Mouse (Mus musculus): Measurements from ENCODE around the gene Arl16.

The Arl16 gene

DNA sequence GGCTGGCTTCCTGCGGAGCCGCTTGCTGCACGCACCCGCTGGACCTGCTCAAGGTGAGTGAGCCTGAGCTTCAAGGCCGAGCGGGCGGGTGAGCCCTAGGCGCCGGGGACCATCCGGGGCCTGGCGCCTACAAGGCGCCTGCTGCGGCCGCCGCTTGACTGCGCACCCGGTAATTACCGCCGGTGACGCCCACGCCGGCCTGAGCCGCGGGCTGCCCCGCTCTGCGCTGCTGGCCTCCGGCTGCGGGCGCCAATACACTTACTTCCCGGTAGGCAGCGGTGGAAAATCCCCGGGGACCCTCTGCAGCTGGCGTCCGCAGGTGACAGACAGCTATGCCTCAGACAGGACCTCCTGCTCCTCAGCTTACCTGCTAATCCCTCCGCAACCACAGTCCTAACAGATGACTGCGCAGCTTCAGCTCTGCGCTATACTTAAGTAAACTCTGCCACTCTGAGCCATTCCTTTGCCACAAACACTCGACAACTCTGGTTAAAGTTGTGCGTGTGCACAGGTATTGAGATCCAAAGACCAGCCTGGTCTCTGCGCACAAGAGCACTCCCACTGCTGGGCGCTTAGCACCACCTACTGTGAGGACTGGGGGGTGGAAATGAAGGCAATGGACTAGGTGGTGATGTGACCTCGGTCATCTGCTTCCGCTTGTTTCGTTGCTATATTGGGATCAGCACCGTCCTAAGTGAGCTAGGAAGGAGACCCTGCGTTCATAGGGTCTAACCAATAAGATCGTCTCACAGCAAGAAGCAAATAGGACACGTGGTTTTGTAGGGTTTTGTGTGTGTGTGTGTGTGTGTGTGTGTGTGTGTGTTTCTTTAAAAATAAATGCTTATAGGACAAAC is 24.8 kb upstream of the Arl16 start:
- peak; percentile 27 for DNase-seq (ENCODE audit: low read depth, low spot score)

DNA sequence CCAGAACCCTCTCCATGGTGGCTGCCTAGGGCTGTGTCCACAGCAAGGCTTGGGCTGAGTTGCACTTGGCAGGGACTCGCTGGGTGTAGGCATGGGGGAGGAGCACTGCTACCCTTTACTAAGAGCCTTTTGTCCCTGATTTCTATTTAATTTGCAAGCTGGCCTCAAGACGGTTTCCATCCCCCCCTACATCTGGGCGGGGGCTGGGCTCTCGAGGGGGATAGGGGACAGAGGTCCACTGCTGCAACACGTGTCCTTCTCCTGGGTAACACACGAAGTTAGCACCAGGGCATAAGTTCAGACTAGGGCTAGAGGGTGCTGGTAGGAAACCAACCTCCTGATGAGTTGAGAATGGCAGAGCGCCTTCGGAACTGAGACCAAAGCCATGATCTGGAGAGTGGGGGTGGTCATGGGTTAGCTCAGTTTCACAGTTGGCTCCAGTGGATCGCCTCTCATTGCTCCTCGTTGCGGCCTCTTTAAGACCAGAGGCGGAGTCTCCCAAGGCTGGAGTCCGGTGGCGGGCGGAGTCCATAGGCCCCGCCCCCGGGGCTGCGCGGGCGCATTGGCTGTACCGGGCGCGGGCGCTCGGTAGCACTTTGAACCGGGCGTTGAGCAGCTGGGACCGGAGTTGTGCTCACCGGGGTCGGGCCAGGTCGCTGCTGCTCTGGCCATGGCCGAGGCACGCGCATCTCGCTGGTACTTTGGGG is 24.1 kb upstream of the Arl16 start, which contains the start of gene Slc25a10:
TSS of gene Slc25a10 (plus strand) at position 524 of the 707 bp plus-strand sequence.
- DNase-seq (ENCODE audit: low read depth, low spot score): peak; percentile 65

DNA sequence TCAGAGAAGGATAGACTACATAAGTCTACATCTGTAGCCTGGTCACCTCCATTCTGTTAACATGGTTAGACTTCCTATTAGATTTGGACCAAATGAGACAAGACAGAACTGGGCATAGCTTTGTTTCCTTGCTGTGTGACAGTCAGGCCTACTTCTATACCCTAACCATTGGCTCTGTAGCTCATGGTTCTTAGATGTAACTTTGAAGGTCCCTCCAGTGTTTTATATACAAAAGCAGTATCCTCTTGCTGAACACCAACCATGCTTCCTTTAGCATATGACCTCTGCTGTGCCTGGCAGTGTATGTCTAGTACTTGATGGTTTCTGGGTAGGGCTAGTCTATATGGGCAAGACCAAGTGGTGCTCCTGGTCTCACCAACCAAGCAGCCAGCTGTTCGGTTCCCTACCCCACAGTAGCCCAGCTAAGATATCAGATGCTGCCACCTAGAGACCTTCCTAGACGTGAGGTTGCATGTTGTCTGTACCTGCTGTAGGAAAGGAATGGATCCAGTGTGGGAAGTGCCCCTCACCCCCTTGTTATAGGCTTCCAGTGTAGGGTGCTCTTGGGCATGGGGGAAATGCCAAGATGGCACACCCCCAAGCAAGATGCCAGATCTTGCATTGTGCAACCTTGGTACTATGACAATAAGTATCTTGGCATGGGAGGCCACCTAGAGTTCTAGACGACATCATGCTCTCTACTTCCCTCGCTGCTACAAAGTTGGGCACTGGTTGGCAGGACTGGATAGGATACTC is 23.1 kb upstream of the Arl16 start:
- DNase-seq (ENCODE audit: low read depth, low spot score): no peak

DNA sequence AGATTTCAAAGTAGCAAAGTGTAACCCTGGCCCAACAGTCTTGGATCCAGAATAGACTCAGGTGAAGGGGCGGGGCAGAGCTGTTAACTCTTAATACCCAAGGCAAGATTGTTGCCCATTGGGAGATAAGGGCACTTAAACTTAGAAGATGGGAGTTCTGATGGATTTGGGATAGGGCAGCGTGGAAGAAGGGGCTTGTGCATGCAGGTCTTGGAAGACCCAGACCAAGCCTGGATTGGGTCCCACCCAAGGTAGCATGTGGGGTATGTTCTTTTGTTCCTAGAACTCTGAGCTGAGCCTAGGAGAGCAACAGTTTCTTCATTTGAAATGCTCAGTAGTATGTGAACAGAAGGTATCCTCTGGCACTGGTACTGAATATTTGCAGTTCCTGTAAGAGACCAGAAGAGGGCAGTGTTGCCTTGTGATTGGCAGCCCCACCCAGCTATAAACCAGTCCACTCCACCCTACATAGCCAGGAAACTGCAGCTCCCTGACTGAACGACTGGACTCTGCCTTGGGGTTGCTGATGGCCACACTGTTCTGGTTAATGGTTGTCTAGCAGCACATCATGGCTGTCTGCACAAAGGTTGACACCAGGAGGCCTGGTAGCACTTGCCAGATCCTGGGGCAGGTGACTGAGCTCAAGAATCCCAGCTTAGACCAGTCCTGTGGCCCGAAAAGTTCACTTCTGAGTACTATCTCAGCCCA is 21.8 kb upstream of the Arl16 start:
- DNase-seq (ENCODE audit: low read depth, low spot score): peak; percentile 53

DNA sequence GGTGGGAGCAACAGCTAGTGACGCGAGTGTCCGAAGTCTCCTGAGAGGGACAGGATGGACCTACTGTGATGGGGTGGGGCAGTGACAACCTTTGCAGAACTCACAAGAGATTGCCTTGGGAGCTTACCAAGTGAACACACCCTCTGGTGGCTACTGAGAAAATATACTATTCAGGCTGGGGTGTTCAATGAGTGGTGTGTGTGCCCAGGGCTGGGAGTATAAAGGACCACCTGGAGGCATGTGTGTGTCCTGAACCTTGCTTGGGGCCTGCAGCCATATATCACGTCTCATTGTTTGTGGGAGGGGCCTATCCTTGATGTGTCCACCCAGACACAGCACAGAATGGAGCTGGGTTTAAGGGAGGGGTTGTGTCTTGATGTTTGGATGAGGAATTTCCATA is 21.1 kb upstream of the Arl16 start:
- no peak for DNase-seq (ENCODE audit: low read depth, low spot score)

DNA sequence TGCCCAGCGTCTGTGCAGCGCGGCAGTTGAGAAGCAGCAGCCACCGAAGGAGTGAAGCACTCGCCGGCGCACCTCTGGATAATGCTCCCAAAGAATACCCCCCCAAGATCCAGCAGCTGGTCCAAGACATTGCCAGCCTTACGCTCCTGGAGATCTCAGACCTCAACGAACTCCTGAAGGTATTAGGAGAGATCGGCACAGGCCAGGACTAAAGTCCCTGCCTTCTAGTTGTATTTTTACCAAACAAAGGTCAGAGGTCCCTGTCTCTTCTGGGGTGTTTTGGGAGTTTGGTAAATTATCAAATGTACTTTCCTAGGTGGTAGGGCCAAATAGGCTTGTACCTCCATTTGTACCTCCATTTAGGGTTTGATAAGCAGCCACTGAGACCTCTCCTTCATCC is 17.8 kb upstream of the Arl16 start:
- DNase-seq (ENCODE audit: low read depth, low spot score): no peak

DNA sequence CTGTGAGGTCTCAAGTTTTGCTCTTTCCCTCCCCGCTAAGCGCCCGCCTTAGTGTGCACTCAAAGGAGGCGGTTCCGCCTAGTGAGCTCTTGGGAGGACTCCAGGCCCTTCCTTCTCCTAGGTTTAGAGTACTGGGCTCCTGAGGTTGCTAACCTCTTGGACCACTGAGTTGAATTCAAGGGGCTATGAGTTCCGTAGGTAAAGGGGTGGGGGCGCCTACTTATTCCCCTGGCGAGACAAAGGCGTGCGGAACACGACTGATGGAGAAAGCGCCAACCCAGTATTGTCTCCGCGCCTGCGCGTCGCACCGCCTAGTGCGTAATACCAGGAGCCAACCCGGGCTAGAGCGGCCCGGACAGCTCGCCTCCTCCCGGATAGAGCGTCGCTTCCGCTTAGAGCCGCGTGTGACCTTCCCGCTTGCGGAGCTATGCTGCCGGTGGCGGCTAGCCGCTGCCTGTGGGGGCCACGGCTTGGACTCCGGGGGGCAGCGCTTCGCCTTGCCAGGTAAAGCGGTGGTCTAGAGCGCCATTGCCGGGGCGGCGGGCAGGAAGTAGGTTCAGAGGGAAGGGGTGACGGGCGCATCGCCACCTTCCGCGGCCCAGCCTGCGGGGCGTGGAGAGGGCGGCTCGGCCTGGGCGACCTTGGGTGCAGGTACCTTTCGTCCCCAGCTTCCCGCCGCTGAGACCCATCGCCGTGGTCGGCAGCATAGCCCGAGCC is 17.0 kb upstream of the Arl16 start, which contains the start of gene Mrpl12:
TSS of gene Mrpl12 (plus strand) at position 349 of the 717 bp plus-strand sequence.
- peak; percentile 97 for DNase-seq (ENCODE audit: low read depth, low spot score)

DNA sequence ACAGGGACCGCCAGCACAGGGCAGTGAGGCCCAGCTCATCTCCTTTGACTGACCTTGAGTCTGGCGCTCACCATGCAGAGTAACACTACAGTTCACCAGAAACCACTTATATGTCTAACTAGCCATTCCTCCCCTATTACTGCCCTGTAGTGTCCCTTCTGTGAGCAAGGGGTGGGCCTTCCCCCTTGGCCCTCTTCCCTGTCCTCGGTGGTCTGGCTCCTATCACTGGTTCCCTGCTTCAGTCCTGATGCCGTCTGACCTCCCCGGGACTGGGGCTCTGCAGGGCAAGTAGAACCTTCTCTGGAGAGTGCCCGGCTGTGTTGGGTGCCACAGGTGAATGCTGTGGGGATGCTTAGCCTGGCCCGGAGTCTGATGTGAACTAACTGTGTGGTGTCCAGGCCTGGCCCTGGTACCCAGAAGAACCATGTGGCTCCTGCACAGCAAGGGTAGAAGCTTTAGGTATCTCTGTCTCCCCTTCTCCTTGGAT is 16.1 kb upstream of the Arl16 start:
- no peak for DNase-seq (ENCODE audit: low read depth, low spot score)

DNA sequence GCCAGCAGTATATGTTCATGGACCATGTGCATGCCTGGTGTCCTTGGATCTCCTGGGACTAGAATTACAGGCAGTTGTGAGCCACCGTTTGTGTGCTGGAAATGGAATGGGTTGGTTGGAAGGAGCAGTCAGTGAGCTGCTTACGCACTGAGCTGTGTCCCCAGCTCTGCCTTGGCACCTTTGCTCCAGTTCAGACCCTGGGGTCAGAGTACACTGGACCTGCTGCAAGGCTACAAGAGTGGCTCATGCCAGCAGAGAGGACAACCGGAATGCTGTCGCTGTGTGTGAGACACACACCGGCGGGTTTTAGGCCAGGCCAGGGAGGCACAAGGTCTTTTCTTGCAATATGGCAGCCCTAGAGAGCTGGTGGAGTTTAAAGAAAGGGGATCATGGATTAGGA is 4.6 kb upstream of the Arl16 start:
- no peak for DNase-seq (ENCODE audit: low read depth, low spot score)

DNA sequence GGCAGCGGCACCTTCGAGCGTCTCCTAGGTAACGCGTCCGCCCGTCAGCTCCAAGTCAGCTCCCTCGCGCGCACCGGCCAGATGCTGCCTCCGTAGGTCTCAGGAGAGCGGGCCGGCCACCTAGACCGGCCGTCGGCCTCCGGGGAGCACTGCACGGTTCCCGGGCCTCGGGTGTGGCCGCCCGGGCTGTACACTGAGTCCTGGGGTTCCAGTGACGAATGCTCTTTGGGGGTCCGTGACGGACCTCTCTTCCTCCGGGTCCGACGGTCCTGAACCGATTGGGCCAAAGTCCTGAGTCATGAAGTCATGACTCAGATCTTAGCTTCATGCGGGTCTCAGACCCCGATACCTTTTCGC is 307 bp upstream of the Arl16 start:
- DNase-seq (ENCODE audit: low read depth, low spot score): no peak

DNA sequence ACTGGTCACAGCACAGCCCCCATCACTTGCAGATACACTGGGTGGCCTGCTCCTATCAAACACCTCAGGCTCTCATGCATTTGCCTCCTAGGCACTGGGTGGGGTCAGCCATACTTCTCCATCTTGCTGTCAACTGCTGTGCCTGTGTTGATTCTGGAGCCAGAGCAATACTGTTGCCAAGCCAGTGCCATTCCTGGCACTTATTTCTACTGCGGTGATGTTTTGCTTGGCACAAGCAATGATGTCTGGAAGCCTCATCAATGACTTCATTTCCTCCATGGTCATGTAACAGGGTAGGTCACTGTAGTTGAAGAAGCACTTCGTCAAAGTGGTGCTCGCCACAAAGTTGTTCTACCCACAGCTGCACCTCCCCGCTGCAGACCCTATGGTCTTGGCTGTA is 1.9 kb downstream of the Arl16 start:
- DNase-seq (ENCODE audit: low read depth, low spot score): no peak

DNA sequence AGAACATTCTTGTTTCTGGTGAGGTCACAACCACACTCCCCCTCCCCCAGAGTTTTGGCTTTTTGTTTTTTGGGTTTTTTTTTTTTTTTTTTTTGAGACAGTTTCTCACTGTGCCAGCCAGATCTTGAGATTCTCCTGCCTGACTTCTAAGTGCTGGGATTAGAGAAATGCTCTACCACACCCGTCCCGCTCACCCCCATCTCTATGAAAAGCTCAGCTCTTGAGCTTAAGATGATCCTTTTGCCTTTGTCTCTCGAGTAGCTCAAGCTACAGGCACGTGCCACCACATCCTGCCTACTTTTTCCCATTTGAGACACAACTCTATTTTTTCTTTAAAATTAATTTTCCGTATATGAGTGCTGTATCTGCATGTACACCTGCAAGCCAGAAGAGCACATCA is 3.0 kb downstream of the Arl16 start:
- no peak for DNase-seq (ENCODE audit: low read depth, low spot score)

DNA sequence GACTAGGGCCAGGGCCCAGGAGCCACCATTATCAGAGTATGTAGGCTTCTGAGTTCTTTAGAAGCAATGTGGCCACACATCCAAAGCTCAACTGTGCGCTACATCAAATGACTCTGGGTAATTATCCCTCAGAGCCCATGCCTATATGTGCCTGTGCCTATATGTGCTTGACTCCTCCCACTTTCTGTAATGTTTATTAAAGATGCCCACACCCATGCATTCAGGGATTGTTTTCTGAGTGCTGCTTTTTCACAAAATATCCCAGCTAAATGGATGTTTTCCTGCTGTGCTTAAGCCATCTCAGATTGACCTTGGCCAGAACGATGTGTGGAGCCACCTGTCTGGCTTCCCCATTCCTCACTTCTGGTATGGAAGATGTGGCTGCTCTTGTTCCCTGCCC is 3.9 kb downstream of the Arl16 start:
- DNase-seq (ENCODE audit: low read depth, low spot score): no peak

DNA sequence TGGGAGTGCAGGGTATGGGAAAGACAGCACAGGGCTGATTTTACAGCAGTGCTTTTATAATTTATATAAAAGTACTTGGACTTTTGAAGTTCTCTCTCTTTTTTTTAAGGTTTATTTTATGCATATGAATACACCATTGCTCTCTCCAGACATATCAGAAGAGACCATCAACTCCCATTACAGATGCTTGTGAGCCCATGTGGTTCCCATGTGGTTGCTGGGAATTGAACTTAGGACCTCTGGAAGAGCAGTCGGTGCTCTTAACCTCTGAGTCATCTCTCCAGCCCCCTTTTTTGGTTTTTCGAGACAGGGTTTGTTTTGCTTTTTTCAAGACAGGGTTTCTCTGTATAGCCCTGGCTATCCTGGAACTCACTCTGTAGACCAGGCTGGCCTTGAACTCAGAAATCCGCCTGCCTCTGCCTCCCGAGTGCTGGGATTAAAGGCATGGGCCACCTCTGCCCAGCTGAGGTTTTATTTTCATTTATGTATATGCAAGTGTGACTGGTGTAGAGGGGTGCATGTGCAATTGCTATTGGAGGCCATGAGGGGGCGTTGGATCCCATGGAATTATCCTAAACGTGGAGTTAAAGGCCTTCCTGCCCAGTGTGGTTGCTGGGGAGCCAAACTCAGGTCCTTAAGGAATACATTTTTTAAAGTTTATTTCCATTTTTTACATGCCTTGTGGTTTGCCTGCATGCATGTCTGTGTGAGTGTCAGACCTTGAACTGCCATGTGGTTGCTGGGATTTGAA is 8.4 kb downstream of the Arl16 start:
- no peak for DNase-seq (ENCODE audit: low read depth, low spot score)

DNA sequence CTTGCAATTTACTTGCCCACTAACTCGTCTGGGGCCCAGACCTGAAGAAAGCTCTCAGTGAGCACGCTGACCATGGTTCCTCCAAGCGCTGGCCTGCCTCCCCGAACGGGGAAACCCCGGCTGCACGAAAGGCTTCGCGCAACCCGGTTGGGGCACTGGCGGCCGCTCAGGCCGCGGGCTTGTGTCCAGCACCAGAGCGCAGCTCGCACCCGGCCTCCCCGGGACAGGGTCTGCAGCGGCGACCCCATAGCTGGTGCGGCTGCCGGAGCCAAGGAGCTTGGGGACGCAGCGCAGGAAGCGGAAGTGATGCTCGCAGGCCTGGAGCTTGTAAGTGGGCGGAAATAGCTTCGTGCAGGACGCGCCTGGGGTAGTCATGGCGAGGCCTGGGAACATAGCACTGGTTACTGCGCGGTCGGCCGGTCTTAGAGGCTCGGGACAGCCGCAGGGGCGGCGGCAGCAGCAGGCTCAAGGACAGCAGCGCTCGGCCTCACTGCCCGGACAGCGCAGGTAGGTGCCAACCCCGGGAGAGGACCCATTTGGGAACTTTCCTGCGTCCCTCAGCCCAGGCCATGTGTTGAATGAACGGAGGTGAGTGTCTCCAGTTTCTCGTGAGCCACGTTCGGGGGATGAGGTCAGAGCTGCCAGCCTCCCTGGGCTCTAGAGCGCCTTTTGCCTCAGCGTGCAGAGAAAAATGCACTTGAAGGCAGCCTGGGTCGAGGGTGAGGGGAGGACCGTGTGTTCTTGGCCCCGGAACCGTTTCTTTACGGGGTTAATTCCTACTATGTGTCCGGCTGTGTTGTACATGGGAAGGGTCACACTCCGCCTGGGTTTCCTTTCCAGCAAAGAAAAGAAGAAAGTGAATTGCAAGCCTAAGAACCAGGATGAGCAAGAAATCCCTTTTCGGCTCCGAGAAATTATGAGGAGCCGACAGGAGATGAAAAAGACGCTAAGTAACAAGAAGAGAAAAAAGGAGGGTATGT is 9.3 kb downstream of the Arl16 start, which contains the start of the genes Oxld1 and Ccdc137:
TSS of gene Oxld1 (minus strand) at position 297 of the 980 bp plus-strand sequence.
TSS of gene Ccdc137 (plus strand) at position 344 of the 980 bp plus-strand sequence.
- peak; percentile 86 for DNase-seq (ENCODE audit: low read depth, low spot score)

DNA sequence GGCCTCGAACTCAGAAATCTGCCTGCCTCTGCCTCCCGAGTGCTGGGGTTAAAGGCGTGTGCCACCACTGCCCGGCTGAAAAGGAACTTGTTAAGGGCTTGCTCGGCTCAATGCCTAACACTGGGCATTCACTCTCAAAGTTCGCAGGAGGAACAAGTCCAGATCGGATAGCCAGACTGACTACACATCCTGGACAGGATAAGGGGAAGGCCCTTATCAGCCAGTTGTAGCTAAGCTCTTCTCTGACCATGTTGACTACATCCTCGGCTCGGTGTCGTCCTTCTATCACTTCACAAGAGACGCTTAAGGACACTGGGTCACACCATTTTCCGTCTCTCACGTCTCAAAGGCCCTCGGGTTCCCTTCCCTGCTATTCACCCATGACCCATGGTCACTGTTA is 10.0 kb downstream of the Arl16 start:
- no peak for DNase-seq (ENCODE audit: low read depth, low spot score)

DNA sequence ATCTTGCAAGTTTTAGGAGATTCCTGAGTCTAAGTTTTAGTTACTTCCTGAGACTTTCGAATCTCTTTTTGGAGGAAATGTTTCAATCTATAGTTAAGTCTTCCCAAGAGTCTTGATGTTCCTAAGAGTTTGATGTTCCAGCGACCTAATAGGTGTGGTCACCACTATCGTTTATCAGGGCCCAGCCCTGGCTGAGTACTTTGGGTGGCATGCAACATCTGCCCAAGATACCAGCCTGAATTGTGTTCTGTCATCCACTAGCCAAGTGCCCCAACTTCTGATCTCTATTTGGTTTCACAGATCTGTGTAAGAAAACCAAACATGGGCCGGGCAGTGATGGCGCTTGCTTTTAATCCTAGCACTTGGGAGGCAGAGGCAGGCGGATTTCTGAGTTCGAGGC is 12.0 kb downstream of the Arl16 start:
- no peak for DNase-seq (ENCODE audit: low read depth, low spot score)

DNA sequence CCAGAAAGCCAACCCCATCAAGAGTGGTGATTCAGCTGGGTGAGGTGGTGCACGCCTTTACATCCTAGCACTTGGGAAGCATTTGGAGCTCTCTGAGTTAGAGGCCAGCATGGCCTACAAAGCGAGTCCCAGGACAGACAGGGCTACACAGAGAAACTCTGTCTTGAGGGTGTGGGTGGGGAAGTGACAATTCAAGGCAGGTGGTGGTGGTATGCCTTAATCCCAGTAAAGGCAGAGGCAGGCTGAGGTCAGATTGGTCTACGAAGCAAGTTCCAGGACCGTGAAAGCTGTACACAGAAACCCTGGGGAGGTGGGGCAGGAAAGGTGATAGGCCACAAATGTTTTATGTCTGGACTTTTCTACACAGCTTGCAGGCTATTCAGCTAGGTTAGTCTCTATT is 12.4 kb downstream of the Arl16 start:
- DNase-seq (ENCODE audit: low read depth, low spot score): no peak

DNA sequence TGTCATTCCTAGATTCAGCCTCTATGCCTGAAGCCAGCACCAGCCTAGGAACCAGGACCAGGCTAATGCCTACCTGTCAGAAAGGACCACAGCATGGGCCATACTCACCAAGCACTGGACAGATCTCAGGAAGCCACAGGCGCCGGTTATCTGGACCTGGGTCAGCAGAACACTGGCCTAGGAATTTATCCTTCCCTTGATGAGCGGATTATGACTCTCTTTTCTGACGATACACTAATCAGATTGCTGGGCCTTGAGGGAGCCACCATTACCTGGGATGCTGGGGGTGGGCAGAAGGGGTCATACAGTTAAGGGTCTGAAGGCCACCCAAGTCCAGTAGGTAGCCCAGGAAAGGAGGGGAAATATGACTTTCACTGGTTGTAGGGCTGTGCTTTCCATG is 14.1 kb downstream of the Arl16 start, which contains the start of gene Pde6g:
TSS of gene Pde6g (minus strand) at position 195 of the 400 bp plus-strand sequence.
- no peak for DNase-seq (ENCODE audit: low read depth, low spot score)

All from telencephalon, adult 2 months (tissue).